Mouse (Mus musculus) embryonic facial prominence, embryonic 14.5 days (tissue): Measurements from ENCODE around the gene Cacna1c. TPM values are rescaled to one million over a fixed set of nuclear protein-coding genes. Genes with fewer than 3 reads are reported as not detected.
A peak's percentile ranks its signal among the peaks of the same experiment; 100 is the strongest.

Experiments used
- ATAC-seq: fragments of 200-750 bp; cut with Nextera tagmentation; 2 replicates; pipeline ENCODE4 v1.8.0; 2017; ENCODE audit warnings: low read depth, moderate number of reproducible peaks, moderate TSS enrichment
- DNase-seq: peaks from one replicate; pipeline ENCODE4 v3.0.0-alpha.2; 2015; ENCODE audit warnings: low spot score
- H3K27ac ChIP-seq: fragments of 300-500 bp; sonication (generic); replicated peaks from 2 replicates; pipeline ENCODE4 v1.5.1; 2014; ENCODE audit warnings: low read depth, mild to moderate bottlenecking, low read length, moderate library complexity
- H3K27me3 ChIP-seq: fragments of 300-500 bp; sonication (generic); replicated peaks from 2 replicates; pipeline ENCODE4 v1.6.1; 2014; ENCODE audit warnings: low read length; ENCODE audit not compliant: control insufficient read depth, insufficient read depth
- H3K36me3 ChIP-seq: fragments of 300-500 bp; sonication (generic); 2 replicates; pipeline ENCODE4 v1.6.1; 2014; ENCODE audit warnings: low read length, mixed read lengths; ENCODE audit not compliant: control insufficient read depth, insufficient read depth
- H3K4me1 ChIP-seq: fragments of 300-500 bp; sonication (generic); 2 replicates; pipeline ENCODE4 v1.6.1; 2014; ENCODE audit warnings: antibody characterized with exemption, low read length; ENCODE audit not compliant: control insufficient read depth, insufficient read depth
- H3K4me2 ChIP-seq: fragments of 300-500 bp; sonication (generic); 2 replicates; pipeline ENCODE4 v1.6.1; 2014; ENCODE audit warnings: low read depth, mild to moderate bottlenecking, low read length, moderate library complexity, mixed read lengths
- H3K4me3 ChIP-seq: fragments of 300-500 bp; sonication (generic); 2 replicates; pipeline ENCODE4 v1.5.1; 2014; ENCODE audit warnings: low read depth, mild to moderate bottlenecking, low read length
- H3K9ac ChIP-seq: fragments of 300-500 bp; sonication (generic); 2 replicates; pipeline ENCODE4 v1.6.1; 2014; ENCODE audit warnings: low read depth, mild to moderate bottlenecking, low read length, moderate library complexity, mixed read lengths
- H3K9me3 ChIP-seq: fragments of 300-500 bp; sonication (generic); 2 replicates; pipeline ENCODE4 v1.6.1; 2016; ENCODE audit warnings: low read length; ENCODE audit not compliant: control insufficient read depth
- WGBS: fragments of 180-500 bp; shearing (Covaris S2); extraction: QIAGEN DNeasy Blood & Tissue Kit; methylation state at CpG from one replicate; pipeline ENCODE4 v1.1.7; 2014; 5-methylcytosine and 5-hydroxymethylcytosine counted together
- polyA plus RNA-seq: library from polyadenylated mRNA; unstranded; fragments of >200 nt; fragmentation: Nextera tagmentation; extraction: Ambion mirVana; gene quantifications from 2 replicates; pipeline ENCODE4 v1.2.1, GENCODE M21; 2014

Cacna1c gene
- polyA plus RNA-seq, 1 experiment from 2014 or later = 4.8 TPM

DNA sequence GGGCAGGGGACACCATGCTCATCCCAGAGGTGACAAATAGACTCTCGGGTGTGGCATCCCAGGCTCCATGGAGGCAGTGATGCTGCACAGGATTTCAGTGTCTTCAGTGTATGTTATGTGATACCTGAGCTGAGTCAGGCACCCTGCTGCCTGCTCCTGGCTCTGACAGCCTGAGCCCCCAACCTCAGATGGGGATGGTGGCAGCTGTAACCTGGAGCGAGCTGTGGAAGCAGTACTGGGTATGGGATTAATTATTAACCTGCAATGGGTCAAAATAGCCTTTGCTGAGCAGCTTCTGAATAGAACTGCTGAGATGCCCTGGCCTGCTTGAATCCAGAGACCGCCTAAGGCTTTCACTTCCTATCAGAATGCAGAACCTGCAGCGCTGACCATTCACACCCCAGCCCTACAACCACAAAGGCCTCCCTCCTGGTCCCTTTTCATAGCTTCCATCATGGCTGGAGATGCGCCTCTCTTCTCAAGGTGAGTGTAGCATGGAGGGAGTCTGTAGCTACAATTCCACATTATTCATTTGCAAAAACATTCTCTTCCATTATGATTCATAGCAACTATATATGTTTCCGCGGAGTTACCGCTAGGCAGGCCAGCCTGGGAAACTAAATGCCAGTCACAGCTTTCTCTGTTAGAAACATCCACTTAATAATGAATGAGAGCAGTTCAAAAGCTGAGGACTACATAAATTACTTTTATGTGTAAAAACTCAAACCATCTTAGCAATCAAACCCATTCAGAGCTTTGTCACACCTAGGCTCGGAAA is 206.0 kb downstream of the Cacna1c start:
- no peak overlapping the region for H3K27ac ChIP-seq

GRCm38 (mm10) chr6:118984181-118984901 is 211.9 kb downstream of the Cacna1c start:
- Histone ChIP-seq H3K27me3 (no peaks in the 10 kb centered on the region), H3K4me2 (no peak overlapping the region), H3K9ac (no peak overlapping the region), H3K36me3 (no peaks in the 10 kb centered on the region), H3K27ac (peak overlapping the region; percentile 68), H3K4me1 (peaks cover 24% of the 10 kb centered on the region), H3K4me3 (no peak overlapping the region), H3K9me3 (no peaks in the 10 kb centered on the region)
- 24% methylated on average over 11 of the region's 11 CpGs for WGBS
- peak; percentile 77 for DNase-seq
- ATAC-seq = peak; percentile 86; the same call in 1 of the 2 replicates

More for the DNA sequence above, 206.0 kb downstream of the Cacna1c start:
- 70% methylated on average over 9 of the region's 9 CpGs for WGBS
- Histone ChIP-seq H3K9ac (no peak overlapping the region), H3K4me2 (no peak overlapping the region), H3K36me3 (no peaks in the 10 kb centered on the region), H3K4me3 (no peak overlapping the region), H3K27me3 (no peaks in the 10 kb centered on the region), H3K4me1 (no peaks in the 10 kb centered on the region), H3K9me3 (0 out of 2 replicates have a peak, but pooled peaks cover 3% of the 10 kb centered on the region)
- peak; percentile 30; the same call in 1 of the 2 replicates for ATAC-seq
- no peak for DNase-seq

DNA sequence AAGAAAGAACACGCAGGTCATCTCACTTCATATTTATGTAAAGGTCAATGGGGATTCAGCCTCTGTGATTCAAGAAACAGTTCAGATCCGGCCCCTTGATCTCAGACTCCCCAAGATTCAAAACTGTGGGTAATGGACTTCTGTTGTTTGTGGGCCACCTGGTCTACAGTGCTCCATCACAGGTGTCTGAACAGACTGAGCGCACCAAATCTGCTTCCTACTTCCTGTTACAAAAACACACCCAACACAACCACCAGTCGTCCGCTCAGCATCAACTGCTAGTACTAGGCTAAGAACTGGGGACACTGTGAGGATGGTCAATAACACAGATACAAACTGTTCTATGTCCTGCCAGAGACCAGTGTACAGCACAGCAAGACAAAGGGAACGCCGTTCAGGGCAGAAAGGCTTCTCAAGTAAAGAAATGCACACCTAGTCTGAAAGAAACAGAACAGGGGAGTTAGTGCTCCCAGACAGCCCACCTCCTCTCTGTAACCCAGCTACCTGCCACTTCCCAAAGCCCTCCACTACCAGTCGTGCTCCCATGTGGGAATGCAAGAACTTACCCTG is 212.7 kb downstream of the Cacna1c start:
- Histone ChIP-seq H3K27me3 (no peaks in the 10 kb centered on the region), H3K4me1 (peaks cover 24% of the 10 kb centered on the region), H3K9me3 (no peaks in the 10 kb centered on the region), H3K36me3 (no peaks in the 10 kb centered on the region), H3K4me2 (no peak overlapping the region), H3K9ac (no peak overlapping the region), H3K27ac (no peak overlapping the region), H3K4me3 (no peak overlapping the region)
- WGBS = 79% methylated on average over 8 of the region's 8 CpGs
- ATAC-seq = no peak
- no peak for DNase-seq

DNA sequence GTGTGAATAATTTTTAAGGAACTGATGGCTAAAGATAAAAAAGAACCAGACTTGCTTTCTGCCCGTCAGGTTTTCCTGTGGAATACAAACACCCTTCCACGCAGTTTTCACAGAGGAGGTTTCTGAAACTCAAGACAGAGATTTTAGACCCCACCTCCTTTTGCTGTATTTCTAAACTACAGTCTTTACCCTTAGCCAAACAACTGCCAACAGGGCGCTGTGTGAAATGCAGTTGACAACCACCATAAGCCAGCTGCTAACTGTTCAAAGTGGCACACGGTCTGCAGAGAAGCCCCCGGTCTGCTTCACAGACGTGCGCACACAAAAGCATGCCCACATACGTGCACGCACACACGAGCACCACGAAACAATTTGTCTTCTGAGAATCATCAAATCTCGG is 216.0 kb downstream of the Cacna1c start:
- Histone ChIP-seq H3K4me1 (peaks cover 24% of the 10 kb centered on the region), H3K27me3 (no peaks in the 10 kb centered on the region), H3K27ac (no peak overlapping the region), H3K36me3 (no peaks in the 10 kb centered on the region), H3K9ac (no peak overlapping the region), H3K4me2 (no peak overlapping the region), H3K9me3 (no peaks in the 10 kb centered on the region), H3K4me3 (no peak overlapping the region)
- ATAC-seq (no peak), DNase-seq (peak; percentile 48)
- 54% methylated on average over 12 of the region's 12 CpGs for WGBS

- H3K9ac ChIP-seq = no peak overlapping the region
- no peaks in the 10 kb centered on the region for H3K36me3 ChIP-seq
- no peaks in the 10 kb centered on the region for H3K27me3 ChIP-seq
- peaks cover 8% of the 10 kb centered on the region; the same call in 1 of the 2 replicates for H3K4me1 ChIP-seq
- no peak overlapping the region for H3K4me3 ChIP-seq
- no peak overlapping the region for H3K4me2 ChIP-seq
- no peak for DNase-seq
- WGBS = 58% methylated on average over 10 of the region's 10 CpGs
- no peaks in the 10 kb centered on the region for H3K9me3 ChIP-seq
- ATAC-seq = peak; percentile 41; the same call in 1 of the 2 replicates
- no peak overlapping the region for H3K27ac ChIP-seq
These were observed 218.6 kb downstream of the Cacna1c start for GRCm38 (mm10) chr6:118977443-118978271.

DNA sequence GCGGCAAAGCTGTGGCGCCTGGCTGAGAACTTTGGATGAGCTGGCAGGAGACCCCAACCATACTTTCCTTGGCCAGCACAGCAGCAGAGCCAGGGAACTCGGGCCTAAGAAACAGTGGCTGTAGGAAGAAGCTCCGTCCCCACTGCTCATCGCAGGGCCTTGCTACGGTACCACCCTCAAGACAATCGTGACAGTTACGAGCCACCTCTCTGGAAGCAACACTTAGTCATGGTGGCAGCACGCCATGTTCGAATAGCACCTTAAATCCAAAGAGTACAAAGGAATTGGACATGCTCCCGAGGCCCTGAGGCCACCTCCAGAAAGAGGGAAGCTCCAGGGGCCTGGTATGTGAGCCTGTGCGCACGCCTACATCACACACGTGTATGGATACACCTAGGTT is 219.6 kb downstream of the Cacna1c start:
- no peak overlapping the region for H3K27ac ChIP-seq
- no peaks in the 10 kb centered on the region for H3K27me3 ChIP-seq
- ATAC-seq (no peak), DNase-seq (no peak)
- H3K4me2 ChIP-seq = no peak overlapping the region
- WGBS = 86% methylated on average over 14 of the region's 14 CpGs
- H3K36me3 ChIP-seq = no peaks in the 10 kb centered on the region
- no peak overlapping the region for H3K4me3 ChIP-seq
- H3K4me1 ChIP-seq = peaks cover 8% of the 10 kb centered on the region; the same call in 1 of the 2 replicates
- no peaks in the 10 kb centered on the region for H3K9me3 ChIP-seq
- H3K9ac ChIP-seq = no peak overlapping the region

DNA sequence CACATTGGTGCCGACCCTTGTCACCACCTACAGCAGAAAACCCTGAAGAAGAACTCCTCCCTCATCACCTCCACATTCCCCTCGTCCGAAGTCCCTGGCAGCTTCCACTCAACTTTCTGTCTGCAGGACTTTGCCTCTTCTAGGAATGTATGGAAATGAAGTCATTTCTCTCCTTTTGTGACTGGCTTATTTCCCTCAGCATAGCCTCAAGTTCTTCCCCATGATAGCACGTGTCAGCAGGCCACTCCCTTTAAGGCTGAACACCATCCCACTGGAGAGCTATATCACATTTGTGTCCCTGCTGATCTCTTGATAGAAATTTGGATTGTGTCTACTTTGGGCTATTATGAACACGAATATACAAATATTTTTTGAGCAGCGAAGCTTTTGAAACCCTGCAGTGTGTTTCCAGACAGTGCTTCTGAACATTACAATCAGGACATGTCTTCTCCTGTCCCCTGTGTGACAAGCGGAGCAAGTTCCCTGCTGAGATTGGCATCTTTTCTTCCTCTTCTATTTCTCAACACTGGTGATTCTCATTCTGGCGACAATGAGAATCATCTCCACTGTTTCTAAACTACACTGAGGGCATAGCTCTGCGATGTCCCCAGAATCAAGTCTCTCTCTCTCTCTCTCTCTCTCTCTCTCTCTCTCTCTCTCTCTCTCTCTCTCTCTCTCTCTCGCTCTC is 224.2 kb downstream of the Cacna1c start:
- no peaks in the 10 kb centered on the region for H3K36me3 ChIP-seq
- no peak overlapping the region for H3K27ac ChIP-seq
- no peak overlapping the region for H3K4me2 ChIP-seq
- DNase-seq (no peak), ATAC-seq (no peak)
- H3K4me1 ChIP-seq = no peaks in the 10 kb centered on the region
- WGBS = 58% methylated on average over 9 of the region's 10 CpGs
- no peak overlapping the region for H3K9ac ChIP-seq
- no peaks in the 10 kb centered on the region for H3K27me3 ChIP-seq
- no peaks in the 10 kb centered on the region for H3K9me3 ChIP-seq
- H3K4me3 ChIP-seq = no peak overlapping the region

DNA sequence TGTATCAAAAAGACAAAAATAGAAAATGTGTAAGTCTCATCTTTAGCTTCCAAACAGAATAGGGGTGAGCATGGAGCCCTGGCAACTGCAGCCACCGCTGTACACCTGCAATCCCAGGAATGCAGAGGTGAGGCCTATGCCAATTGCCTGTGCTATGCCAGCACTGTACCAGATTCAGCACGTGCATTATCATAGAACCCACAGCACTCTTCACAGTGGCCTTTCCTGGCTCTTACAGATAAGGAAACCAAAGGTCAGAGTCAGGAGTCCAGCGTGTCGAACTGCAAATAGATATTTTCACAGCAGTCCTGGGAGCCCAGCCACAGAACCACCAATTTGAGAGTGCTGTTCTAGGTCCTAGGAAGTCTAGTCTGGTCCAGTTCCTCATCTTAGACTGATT is 227.4 kb downstream of the Cacna1c start:
- H3K9ac ChIP-seq = no peak overlapping the region
- no peaks in the 10 kb centered on the region for H3K9me3 ChIP-seq
- H3K4me2 ChIP-seq = no peak overlapping the region
- no peaks in the 10 kb centered on the region for H3K36me3 ChIP-seq
- DNase-seq (no peak), ATAC-seq (no peak)
- 80% methylated on average over 4 of the region's 4 CpGs for WGBS
- H3K4me3 ChIP-seq = no peak overlapping the region
- H3K27ac ChIP-seq = no peak overlapping the region
- H3K27me3 ChIP-seq = no peaks in the 10 kb centered on the region
- H3K4me1 ChIP-seq = no peaks in the 10 kb centered on the region
